Comparison of ENCODE assay signal across 23 mouse cellular contexts in genomic region chr7:6364761-6365160, GRCm38 (mm10). TPM values are rescaled to one million over a fixed set of nuclear protein-coding genes. Genes with fewer than 3 reads are reported as not detected.
A peak's percentile ranks its signal among the peaks of the same experiment; 100 is the strongest.
DNase-seq lines count a peak whose midpoint lies in the region; ATAC-seq lines count a peak whose summit lies in the region.
"Had no signal": no experiment of that assay in that cellular context is flagged by ENCODE, and none has a peak within 500 bp of the region (broad histone marks: within the 10 kb centered on the region; RNA-seq: fewer than 3 reads in every experiment).

No protein-coding gene starts in this region.

- no peak overlapping the region for H3K27ac ChIP-seq in forebrain, embryonic 11.5 days (ENCODE audit: low read depth, low read length)
- H3K27ac ChIP-seq in forebrain, embryonic 13.5 days: no peak overlapping the region
- H3K27ac ChIP-seq in midbrain, embryonic 15.5 days: no peak overlapping the region
- H3K27ac ChIP-seq in midbrain, embryonic 10.5 days (replicated peaks): no peak overlapping the region
- H3K27ac ChIP-seq: embryonic facial prominence, embryonic 15.5 days; heart, embryonic 13.5 days; hindbrain, postnatal 0 days; kidney, postnatal 0 days had no signal

- H3K27me3 ChIP-seq in forebrain, embryonic 11.5 days (ENCODE audit: control insufficient read depth, insufficient read depth, low read length): no peaks in the 10 kb centered on the region
- no peaks in the 10 kb centered on the region for H3K27me3 ChIP-seq in forebrain, embryonic 13.5 days
- no peaks in the 10 kb centered on the region for H3K27me3 ChIP-seq in midbrain, embryonic 15.5 days (replicated peaks)
- no peaks in the 10 kb centered on the region for H3K27me3 ChIP-seq in midbrain, embryonic 10.5 days (ENCODE audit: low read depth, poor library complexity, severe bottlenecking)
- no peaks in the 10 kb centered on the region for H3K27me3 ChIP-seq in splenic B cell, adult 2 months (ENCODE audit: control insufficient read depth, insufficient read depth, low read length, poor library complexity, severe bottlenecking)
- H3K27me3 ChIP-seq: embryonic facial prominence, embryonic 15.5 days; heart, embryonic 13.5 days had no signal

- H3K36me3 ChIP-seq in forebrain, embryonic 11.5 days (ENCODE audit: control insufficient read depth, insufficient read depth, low read length): no peaks in the 10 kb centered on the region
- no peaks in the 10 kb centered on the region for H3K36me3 ChIP-seq in forebrain, embryonic 13.5 days (ENCODE audit: poor library complexity, severe bottlenecking)
- H3K36me3 ChIP-seq in midbrain, embryonic 15.5 days (replicated peaks): no peaks in the 10 kb centered on the region
- H3K36me3 ChIP-seq in midbrain, embryonic 10.5 days: no peaks in the 10 kb centered on the region
- no peaks in the 10 kb centered on the region for H3K36me3 ChIP-seq in splenic B cell, adult 2 months (ENCODE audit: control insufficient read depth, insufficient read depth, low read length, poor library complexity, severe bottlenecking)
- H3K36me3 ChIP-seq: embryonic facial prominence, embryonic 15.5 days; heart, embryonic 13.5 days had no signal

- H3K4me2 ChIP-seq in forebrain, embryonic 11.5 days (ENCODE audit: low read depth, low read length, severe bottlenecking): no peak overlapping the region
- H3K4me2 ChIP-seq in forebrain, embryonic 13.5 days: no peak overlapping the region; the same call in 1 of the 2 replicates
- peak overlapping the region; percentile 65; the same call in 1 of the 2 replicates for H3K4me2 ChIP-seq in midbrain, embryonic 15.5 days

- WGBS in forebrain, embryonic 11.5 days: 58% methylated on average over 1 of the region's 1 CpGs
- 77% methylated on average over 1 of the region's 1 CpGs for WGBS in forebrain, embryonic 13.5 days
- WGBS in midbrain, embryonic 15.5 days: 70% methylated on average over 1 of the region's 1 CpGs
- 74% methylated on average over 1 of the region's 1 CpGs for WGBS in midbrain, embryonic 10.5 days

- H3K9ac ChIP-seq in forebrain, embryonic 11.5 days (ENCODE audit: low read length): no peak overlapping the region
- no peak overlapping the region for H3K9ac ChIP-seq in forebrain, embryonic 13.5 days
- no peak overlapping the region for H3K9ac ChIP-seq in midbrain, embryonic 15.5 days
- H3K9ac ChIP-seq: embryonic facial prominence, embryonic 15.5 days had no signal

- H3K9me3 ChIP-seq in forebrain, embryonic 11.5 days (ENCODE audit: control insufficient read depth, low read length): no peaks in the 10 kb centered on the region
- H3K9me3 ChIP-seq in forebrain, embryonic 13.5 days (replicated peaks): no peaks in the 10 kb centered on the region
- H3K9me3 ChIP-seq in midbrain, embryonic 15.5 days: no peaks in the 10 kb centered on the region
- H3K9me3 ChIP-seq in midbrain, embryonic 10.5 days (replicated peaks): 0 out of 2 replicates have a peak, but pooled peaks cover 5% of the 10 kb centered on the region
- H3K9me3 ChIP-seq: embryonic facial prominence, embryonic 15.5 days; heart, embryonic 13.5 days had no signal

- ATAC-seq in forebrain, embryonic 11.5 days (replicated peaks; ENCODE audit: low FRiP score): no peak
- ATAC-seq in forebrain, embryonic 13.5 days: no peak
- ATAC-seq in midbrain, embryonic 15.5 days (replicated peaks): no peak
- ATAC-seq: hindbrain, postnatal 0 days had no signal

- peak; percentile 31 for DNase-seq in forebrain, embryonic 11.5 days (ENCODE audit: low spot score)
- DNase-seq in midbrain, embryonic 10.5 days (ENCODE audit: low spot score): no peak
- DNase-seq in ES-CJ7 (ENCODE audit: low read depth, low spot score): peak; percentile 64
- peak; percentile 15 for DNase-seq in splenic B cell, adult 2 months (ENCODE audit: low read depth, low spot score)
- no peak for DNase-seq in kidney, postnatal 10 days
- DNase-seq: adrenal gland, postnatal 36 days; cerebellum, adult 18-20 months; cerebellum, postnatal 25 days; gastrocnemius, postnatal 14 days; heart, adult 18-20 months; kidney, adult 11 months; left cerebral cortex, postnatal 4 days; liver; lung, adult 18-20 months; lung, postnatal 36 days; thymus, postnatal 14 days had no signal

- H3K4me1 ChIP-seq in forebrain, embryonic 11.5 days (replicated peaks; ENCODE audit: control insufficient read depth, insufficient read depth, low read length): 0 out of 2 replicates have a peak, but pooled peaks cover 5% of the 10 kb centered on the region
- H3K4me1 ChIP-seq in forebrain, embryonic 13.5 days: peaks cover 11% of the 10 kb centered on the region
- peaks cover 17% of the 10 kb centered on the region for H3K4me1 ChIP-seq in midbrain, embryonic 15.5 days
- peaks cover 20% of the 10 kb centered on the region for H3K4me1 ChIP-seq in midbrain, embryonic 10.5 days

- no peak overlapping the region for H3K4me3 ChIP-seq in forebrain, embryonic 11.5 days (ENCODE audit: low read depth, low read length)
- H3K4me3 ChIP-seq in forebrain, embryonic 13.5 days: no peak overlapping the region
- no peak overlapping the region for H3K4me3 ChIP-seq in midbrain, embryonic 15.5 days
- no peak overlapping the region for H3K4me3 ChIP-seq in midbrain, embryonic 10.5 days

RNA-seq across cellular contexts. Expression of gene Zfp78, which starts 1.7 kb away (rescaled TPM):
- polyA plus RNA-seq in forebrain, embryonic 11.5 days (2014; fragmentation: Nextera tagmentation; extraction: Ambion mirVana): 1.9 and 3.1 TPM in 2 replicates
- polyA plus RNA-seq in forebrain, embryonic 13.5 days (2015; fragmentation: Nextera tagmentation; extraction: Ambion mirVana): 3.3 TPM in 2 replicates
- 5.3 and 6.1 TPM in 2 replicates for polyA plus RNA-seq in midbrain, embryonic 15.5 days (2015; fragmentation: Nextera tagmentation; extraction: Ambion mirVana)
- polyA plus RNA-seq in midbrain, embryonic 10.5 days (2016; fragmentation: Nextera tagmentation; extraction: Ambion mirVana): 1.8 and 2.7 TPM in 2 replicates

RNA-seq across cellular contexts. Expression of gene Zfp28, which starts 18.3 kb away (rescaled TPM):
- polyA plus RNA-seq in forebrain, embryonic 11.5 days (2014; fragmentation: Nextera tagmentation; extraction: Ambion mirVana): 12.3 and 12.8 TPM in 2 replicates
- polyA plus RNA-seq in forebrain, embryonic 13.5 days (2015; fragmentation: Nextera tagmentation; extraction: Ambion mirVana): 12.4 and 13.7 TPM in 2 replicates
- polyA plus RNA-seq in midbrain, embryonic 15.5 days (2015; fragmentation: Nextera tagmentation; extraction: Ambion mirVana): 17.7 and 18.2 TPM in 2 replicates
- 10.2 and 12.7 TPM in 2 replicates for polyA plus RNA-seq in midbrain, embryonic 10.5 days (2016; fragmentation: Nextera tagmentation; extraction: Ambion mirVana)

RNA-seq across cellular contexts. Expression of gene Gm3854, which starts 21.2 kb away (rescaled TPM):
- polyA plus RNA-seq in forebrain, embryonic 11.5 days (2014; fragmentation: Nextera tagmentation; extraction: Ambion mirVana): 3.9 and 4.1 TPM in 2 replicates
- 4.1 and 4.9 TPM in 2 replicates for polyA plus RNA-seq in forebrain, embryonic 13.5 days (2015; fragmentation: Nextera tagmentation; extraction: Ambion mirVana)
- 8.9 and 11.1 TPM in 2 replicates for polyA plus RNA-seq in midbrain, embryonic 15.5 days (2015; fragmentation: Nextera tagmentation; extraction: Ambion mirVana)
- polyA plus RNA-seq in midbrain, embryonic 10.5 days (2016; fragmentation: Nextera tagmentation; extraction: Ambion mirVana): 2.9 and 3.9 TPM in 2 replicates

RNA-seq across cellular contexts. Expression of gene Zfp583, which starts 33.7 kb away (rescaled TPM):
- polyA plus RNA-seq in forebrain, embryonic 11.5 days (2014; fragmentation: Nextera tagmentation; extraction: Ambion mirVana): 5.9 and 6.6 TPM in 2 replicates
- polyA plus RNA-seq in forebrain, embryonic 13.5 days (2015; fragmentation: Nextera tagmentation; extraction: Ambion mirVana): 9.2 and 9.9 TPM in 2 replicates
- 14.6 TPM in 2 replicates for polyA plus RNA-seq in midbrain, embryonic 15.5 days (2015; fragmentation: Nextera tagmentation; extraction: Ambion mirVana)
- 5.2 and 8.0 TPM in 2 replicates for polyA plus RNA-seq in midbrain, embryonic 10.5 days (2016; fragmentation: Nextera tagmentation; extraction: Ambion mirVana)

RNA-seq across cellular contexts. Expression of gene Smim17, which starts 33.8 kb away (rescaled TPM):
- polyA plus RNA-seq in forebrain, embryonic 11.5 days (2014; fragmentation: Nextera tagmentation; extraction: Ambion mirVana): 0.55 and 0.99 TPM in 2 replicates
- polyA plus RNA-seq in forebrain, embryonic 13.5 days (2015; fragmentation: Nextera tagmentation; extraction: Ambion mirVana): 1.4 and 1.6 TPM in 2 replicates
- polyA plus RNA-seq in midbrain, embryonic 15.5 days (2015; fragmentation: Nextera tagmentation; extraction: Ambion mirVana): 5.9 and 7.5 TPM in 2 replicates
- 0.48 and 0.91 TPM in 2 replicates for polyA plus RNA-seq in midbrain, embryonic 10.5 days (2016; fragmentation: Nextera tagmentation; extraction: Ambion mirVana)
- polyA plus RNA-seq: heart, embryonic 13.5 days; kidney, postnatal 0 days; myocyte had no signal

Comparison
In these comparisons a context has a peak if more than half of its experiments do, and no peak if none do; other contexts are left out.
1. DNase-seq: peak in forebrain, embryonic 11.5 days (single experiment), ES-CJ7 (single experiment) and splenic B cell, adult 2 months (single experiment); none in midbrain, embryonic 10.5 days (single experiment) and kidney, postnatal 10 days (single experiment).